Mouse (Mus musculus): ENCODE measurements around the gene Creg2.

DNA sequence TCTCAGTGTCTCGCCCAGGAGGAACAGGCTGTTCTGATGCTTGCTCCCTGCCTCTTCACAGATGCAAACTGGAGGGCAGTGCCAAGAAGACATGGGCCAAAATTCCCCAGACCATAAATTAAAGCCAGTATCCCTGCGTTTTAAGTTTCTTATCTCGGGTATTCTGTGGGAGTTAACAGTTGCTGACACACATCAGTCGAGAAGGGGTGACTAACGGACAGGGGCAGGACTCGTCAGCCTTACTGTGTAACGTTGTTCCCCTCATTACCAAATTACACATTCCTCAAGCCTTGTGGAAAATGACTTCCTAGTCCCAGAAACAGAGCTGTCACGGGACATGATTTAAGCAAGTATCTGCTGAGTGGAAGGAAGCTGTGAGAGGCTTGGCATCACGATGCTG lies 36.0 kb upstream of the Creg2 start:
- TF ChIP-seq CTCF (IDR thresholded peaks at IDR 0.05; ENCODE audit: low read depth) (no peak), EP300 (IDR thresholded peaks at IDR 0.05; ENCODE audit: low read depth) (no peak)
